Mouse (Mus musculus) G1E (cell line): Measurements from ENCODE around the gene Klrg1. TPM values are rescaled to one million over a fixed set of nuclear protein-coding genes. Genes with fewer than 3 reads are reported as not detected.

Source experiments
- ATAC-seq: 2 replicates; pipeline ENCODE4 v1.8.0; 2016; ENCODE audit warnings: mild to moderate bottlenecking; ENCODE audit not compliant: insufficient number of reproducible peaks, poor library complexity, low FRiP score, severe bottlenecking; ENCODE audit errors: extremely low read depth
- DNase-seq: peaks from one replicate; pipeline ENCODE4 v3.0.0; 2012; ENCODE audit warnings: low spot score
- H3K27me3 ChIP-seq: 2 replicates; pipeline ENCODE4 v1.6.1; 2012; ENCODE audit warnings: mild to moderate bottlenecking, low read length, inconsistent platforms; ENCODE audit not compliant: insufficient read depth
- H3K36me3 ChIP-seq: replicated peaks from 2 replicates; pipeline ENCODE3; 2012; ENCODE audit warnings: mild to moderate bottlenecking, inconsistent platforms
- H3K4me1 ChIP-seq: 2 replicates; pipeline ENCODE4 v1.6.1; 2012; ENCODE audit warnings: low read depth, low read length, inconsistent platforms, mixed read lengths; ENCODE audit not compliant: insufficient read depth
- H3K4me3 ChIP-seq: 2 replicates; pipeline ENCODE4 v1.5.1; 2012; ENCODE audit warnings: low read depth, mild to moderate bottlenecking, inconsistent platforms, low read length, moderate library complexity, mixed read lengths
- H3K9me3 ChIP-seq: replicated peaks from 2 replicates; pipeline ENCODE4 v1.6.1; 2012; ENCODE audit warnings: inconsistent platforms
- CTCF ChIP-seq: IDR thresholded peaks from 2 replicates; pipeline ENCODE4 v1.5.1; 2012; ENCODE audit warnings: low read depth, low read length, inconsistent platforms, mixed read lengths
- GATA1 ChIP-seq: IDR thresholded peaks from 2 replicates; pipeline ENCODE4 v1.6.1; 2012; ENCODE audit warnings: borderline replicate concordance, low read length, inconsistent platforms, mixed read lengths
- GATA2 ChIP-seq: IDR thresholded peaks from 2 replicates; pipeline ENCODE4 v1.6.1; 2012; ENCODE audit warnings: low read depth, low read length, inconsistent platforms, borderline replicate concordance
- POLR2AphosphoS5 ChIP-seq: IDR thresholded peaks from 2 replicates; pipeline ENCODE4 v1.6.1; 2012; ENCODE audit warnings: low read depth, low read length, inconsistent platforms; ENCODE audit not compliant: insufficient replicate concordance
- TAL1 ChIP-seq: conservative IDR thresholded peaks from 2 replicates; pipeline ENCODE4 v1.6.1; 2012; ENCODE audit warnings: low read depth, low read length, inconsistent platforms, mixed read lengths
- polyA plus RNA-seq: library from polyadenylated mRNA; stranded (reverse); fragments of >175 nt; gene quantifications from 2 replicates; pipeline ENCODE4 v1.2.3, GENCODE M21; 2012
- total RNA-seq, 2 experiments: library from RNA; stranded (forward) in 1 of 2; stranded (reverse) in 1 of 2; fragments of 200-1000 nt in 1 of 2; fragments of >200 nt in 1 of 2; fragmentation: Nextera tagmentation in 1 of 2; gene quantifications; 2 replicates each; pipeline ENCODE4 v1.2.3; 2014 to 2017

Gene Klrg1
- total RNA-seq (2014; fragmentation: Nextera tagmentation): 2.1 and 3.8 TPM in 2 replicates
- 0.70 and 0.93 TPM in 2 replicates for total RNA-seq (2017)
- 0.03 TPM in 1 of 2 replicates, not detected in the other for polyA plus RNA-seq

DNA sequence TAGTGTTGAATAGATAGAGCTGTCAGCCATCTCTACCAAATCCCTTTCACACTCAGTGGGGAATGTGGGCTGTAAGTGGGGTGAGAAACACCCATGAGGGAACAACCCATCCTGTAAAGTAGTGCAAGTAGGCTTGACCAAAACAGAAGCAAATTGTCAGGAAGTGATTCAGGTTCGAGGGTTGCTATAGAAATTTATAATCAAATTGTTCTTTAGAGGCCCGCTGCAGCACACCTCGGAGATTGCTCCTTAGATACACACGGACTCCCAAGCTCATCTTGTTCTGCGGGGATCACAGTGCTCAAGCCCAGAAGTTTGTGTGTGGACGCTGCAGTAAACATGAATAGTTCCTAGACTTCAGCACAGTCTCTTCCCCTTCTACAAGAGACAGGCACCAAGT lies at the start of gene Klrg1:
TSS of gene Klrg1 (minus strand) at position 101 of the 400 bp plus-strand sequence.
- H3K27me3 ChIP-seq: no peaks in the 10 kb centered on the region
- H3K4me1 ChIP-seq: peaks cover 11% of the 10 kb centered on the region
- TF ChIP-seq POLR2AphosphoS5 (no peak), GATA2 (no peak), TAL1 (no peak), GATA1 (no peak), CTCF (no peak)
- DNase-seq (no peak), ATAC-seq (no peak)
- H3K4me3 ChIP-seq: no peak within 1 kb of the TSS
- H3K36me3 ChIP-seq: no peaks in the 10 kb centered on the region
- no peaks in the 10 kb centered on the region for H3K9me3 ChIP-seq

- H3K4me1 ChIP-seq: no peaks in the 10 kb centered on the region
- H3K36me3 ChIP-seq: peaks cover 83% of the 10 kb centered on the region
- no peak for TF ChIP-seq CTCF
- TF ChIP-seq TAL1: no peak
Observed at GRCm38 (mm10) chr6:122325361-122325975, 42.8 kb upstream of the Klrg1 start.

GRCm38 (mm10) chr6:122318726-122319125 lies 36.0 kb upstream of the Klrg1 start:
- TF ChIP-seq GATA2 (no peak), GATA1 (no peak), POLR2AphosphoS5 (no peak; the same call in 1 of the 2 replicates), TAL1 (no peak), CTCF (no peak)
- Histone ChIP-seq H3K36me3 (peaks cover 99% of the 10 kb centered on the region), H3K9me3 (no peaks in the 10 kb centered on the region), H3K4me3 (no peak overlapping the region), H3K27me3 (no peaks in the 10 kb centered on the region), H3K4me1 (peaks cover 9% of the 10 kb centered on the region)
- ATAC-seq (no peak), DNase-seq (no peak)

More at GRCm38 (mm10) chr6:122325361-122325975, 42.8 kb upstream of the Klrg1 start:
- no peaks in the 10 kb centered on the region for H3K27me3 ChIP-seq
- ATAC-seq: no peak
- H3K4me3 ChIP-seq: no peak overlapping the region
- H3K9me3 ChIP-seq: no peaks in the 10 kb centered on the region
- DNase-seq: no peak

DNA sequence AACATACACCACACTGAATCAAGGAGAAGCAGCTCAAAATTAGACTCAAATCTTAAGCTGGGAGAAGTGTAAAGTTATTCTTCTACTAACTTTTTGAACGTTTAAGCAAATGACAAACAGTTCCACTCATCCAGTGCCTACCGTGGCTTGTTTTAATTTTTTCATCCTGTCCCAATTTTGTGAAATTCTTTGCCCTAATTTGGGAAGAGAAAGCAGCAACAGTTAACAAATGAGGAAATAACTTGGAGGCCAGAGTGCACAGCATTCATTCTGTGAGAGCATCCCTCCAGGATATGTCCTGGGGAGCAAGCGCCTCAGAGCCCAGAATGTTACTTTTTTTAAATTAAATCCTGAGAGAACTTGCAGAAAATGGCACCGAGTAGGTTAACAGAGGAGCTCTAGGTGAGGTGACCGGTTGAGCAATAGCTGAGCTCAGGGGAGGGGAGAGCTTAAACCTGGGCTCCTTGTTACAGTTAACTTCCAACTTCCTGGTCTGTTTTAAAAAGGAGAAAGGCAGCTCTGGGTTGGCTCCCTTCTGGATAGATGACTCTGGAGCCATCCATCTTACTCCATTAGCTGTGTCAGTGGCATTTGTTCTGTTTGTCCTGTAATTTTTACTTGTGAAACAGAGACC lies 27.6 kb upstream of the Klrg1 start:
- Histone ChIP-seq H3K4me1 (peaks cover 41% of the 10 kb centered on the region), H3K4me3 (peak overlapping the region; percentile 80), H3K9me3 (no peaks in the 10 kb centered on the region), H3K27me3 (no peaks in the 10 kb centered on the region), H3K36me3 (peaks cover 50% of the 10 kb centered on the region)
- TF ChIP-seq GATA1: no peak
- no peak for ATAC-seq
- DNase-seq: no peak

- no peaks in the 10 kb centered on the region for H3K27me3 ChIP-seq
- no peaks in the 10 kb centered on the region for H3K9me3 ChIP-seq
- H3K36me3 ChIP-seq: peaks cover 42% of the 10 kb centered on the region
- no peak for ATAC-seq
- no peak for DNase-seq
- H3K4me3 ChIP-seq: peak overlapping the region; percentile 80
- peaks cover 45% of the 10 kb centered on the region for H3K4me1 ChIP-seq
- TF ChIP-seq CTCF: no peak
- no peak for TF ChIP-seq GATA2
- TF ChIP-seq GATA1: no peak
- no peak for TF ChIP-seq TAL1
- TF ChIP-seq POLR2AphosphoS5: no peak
Observed at GRCm38 (mm10) chr6:122309446-122309960, 26.8 kb upstream of the Klrg1 start.

DNA sequence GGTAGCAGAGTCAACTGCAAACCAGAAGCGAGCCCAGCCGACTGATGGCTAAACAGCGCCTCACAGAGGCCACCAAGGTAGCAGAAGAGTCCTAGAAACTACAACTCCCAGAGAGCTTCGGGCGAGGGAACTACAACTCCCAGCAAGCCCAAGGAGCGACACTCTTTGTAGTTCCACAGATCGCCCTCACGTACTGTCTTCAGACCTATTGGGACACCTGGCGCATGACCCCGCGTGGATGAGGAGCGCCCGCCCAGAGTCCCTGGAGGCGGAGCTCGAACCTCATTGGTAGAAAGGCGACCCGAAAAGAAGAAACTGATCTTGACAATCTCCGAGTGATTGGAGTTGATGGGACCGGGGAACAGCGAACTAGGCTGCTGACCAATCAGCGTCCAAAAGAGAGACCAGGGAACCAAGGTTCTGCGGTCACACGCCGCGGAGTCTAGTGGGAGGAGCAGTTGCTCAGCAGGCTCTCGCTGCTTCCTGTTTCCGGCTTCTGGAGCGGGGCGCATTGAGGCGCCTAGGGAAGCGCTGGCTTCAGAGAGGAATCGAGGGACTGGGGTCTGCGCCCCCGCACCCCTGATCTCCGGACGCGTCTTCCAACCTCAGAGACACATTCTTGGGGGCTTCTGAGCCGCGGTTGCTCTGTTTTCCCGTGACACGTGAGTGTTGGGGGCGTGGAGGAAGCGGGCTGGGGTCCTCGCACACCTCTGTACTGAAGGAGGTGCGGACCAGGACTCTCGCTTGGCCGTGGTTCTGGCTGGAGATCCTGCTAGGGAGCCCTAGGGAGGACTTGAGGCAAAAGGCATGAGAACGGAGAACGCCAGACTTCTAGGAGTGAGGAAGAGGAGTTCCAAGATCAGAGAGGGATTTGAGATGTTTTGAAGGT lies 26.1 kb upstream of the Klrg1 start, which contains the start of gene M6pr:
TSS of gene M6pr (plus strand) at position 216 of the 889 bp plus-strand sequence.
- peaks cover 34% of the 10 kb centered on the region for H3K36me3 ChIP-seq
- H3K27me3 ChIP-seq: no peaks in the 10 kb centered on the region
- ATAC-seq: peak; percentile 92
- peaks cover 46% of the 10 kb centered on the region for H3K4me1 ChIP-seq
- DNase-seq: peak; percentile 87
- no peaks in the 10 kb centered on the region for H3K9me3 ChIP-seq
- H3K4me3 ChIP-seq: peak within 1 kb of the TSS; percentile 80
- TF ChIP-seq CTCF: peak; percentile 62
- TF ChIP-seq GATA1: no peak
